Mouse (Mus musculus) kidney, adult 2 months (tissue): ENCODE data around the gene Sqstm1. TPM values are rescaled to one million over a fixed set of nuclear protein-coding genes. Genes with fewer than 3 reads are reported as not detected.

ENCODE experiments used
- DNase-seq: peaks from one replicate; pipeline ENCODE4 v3.0.0; 2021
- H3K27ac ChIP-seq: fragments of 200-500 bp; 2 replicates; pipeline ENCODE4 v1.5.1; 2012; ENCODE audit warnings: low read depth, low read length, control low read depth, inconsistent platforms; ENCODE audit not compliant: insufficient read depth
- H3K27me3 ChIP-seq: fragments of 200-500 bp; replicated peaks from 2 replicates; pipeline ENCODE4 v1.6.1; 2012; ENCODE audit warnings: mild to moderate bottlenecking, moderate library complexity, low read length, inconsistent platforms; ENCODE audit not compliant: control insufficient read depth, insufficient read depth
- H3K36me3 ChIP-seq: fragments of 200-500 bp; 2 replicates; pipeline ENCODE4 v1.6.1; 2012; ENCODE audit warnings: mild to moderate bottlenecking, moderate library complexity, low read length, inconsistent platforms; ENCODE audit not compliant: control insufficient read depth, insufficient read depth
- H3K4me1 ChIP-seq: fragments of 200-500 bp; 2 replicates; pipeline ENCODE4 v1.6.1; 2011; ENCODE audit warnings: low read length; ENCODE audit not compliant: control insufficient read depth, insufficient read depth
- H3K4me3 ChIP-seq: fragments of 200-500 bp; 2 replicates; pipeline ENCODE4 v1.5.1; 2011; ENCODE audit warnings: mild to moderate bottlenecking, low read depth, low read length, control low read depth; ENCODE audit not compliant: insufficient read depth
- CTCF ChIP-seq: fragments of 200-500 bp; conservative IDR thresholded peaks from 2 replicates; pipeline ENCODE4 v1.5.1; 2011; ENCODE audit warnings: low read depth, mild to moderate bottlenecking, control low read depth, low read length, moderate library complexity, mixed read lengths; ENCODE audit not compliant: insufficient read depth, insufficient read length
- POLR2A ChIP-seq: fragments of 200-500 bp; IDR thresholded peaks from one replicate; pipeline ENCODE4 v1.6.1; 2011; ENCODE audit warnings: low read depth, low read length, control low read depth
- WGBS: fragments of 180-500 bp; shearing (Covaris S2); methylation state at CpG from one replicate; pipeline ENCODE4 v1.1.7; 2018; 5-methylcytosine and 5-hydroxymethylcytosine counted together
- polyA plus RNA-seq: library from polyadenylated mRNA; depleted of rRNA; stranded (reverse); fragments of >200 nt; gene quantifications from 2 replicates; pipeline ENCODE4 v1.2.3, GENCODE M21; 2012

The Sqstm1 gene
- polyA plus RNA-seq, 1 experiment, result 337 TPM

DNA sequence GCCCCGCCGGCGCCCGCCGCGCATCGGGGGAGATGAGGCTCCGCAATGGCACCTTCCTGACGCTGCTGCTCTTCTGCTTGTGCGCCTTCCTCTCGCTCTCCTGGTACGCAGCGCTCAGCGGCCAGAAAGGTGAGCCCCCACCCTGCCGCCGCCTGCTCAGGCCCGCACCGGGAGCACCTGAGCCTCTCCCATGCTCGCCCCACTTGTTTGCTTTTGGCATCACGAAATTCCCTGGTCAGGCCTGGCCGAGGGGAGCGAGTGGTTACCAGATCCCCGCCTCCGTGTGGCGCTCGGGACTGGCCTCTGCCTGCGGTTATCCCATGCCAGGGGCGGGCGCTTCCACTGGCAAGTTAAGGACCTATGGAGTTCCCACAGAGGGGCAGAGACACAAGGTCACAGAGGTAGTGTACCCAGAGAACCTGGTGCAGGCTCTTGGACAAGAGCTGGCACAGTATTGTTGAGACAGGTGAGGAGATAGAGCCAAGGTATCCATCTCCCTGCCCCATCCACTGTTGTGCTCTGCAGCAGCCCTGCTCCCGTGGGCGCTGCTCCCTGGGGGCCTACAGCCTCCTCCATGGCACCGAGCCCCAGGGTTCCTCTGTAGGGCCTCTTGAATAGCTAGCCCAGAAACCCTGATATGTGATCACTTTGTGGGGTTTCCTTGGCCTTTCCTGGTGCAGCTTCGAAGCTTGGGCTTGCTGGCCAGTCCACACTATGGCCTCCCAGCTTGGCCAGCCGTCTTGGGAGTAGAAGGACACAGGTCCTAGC is 15.2 kb upstream of the Sqstm1 start:
- no peaks in the 10 kb centered on the region; the same call in 1 of the 2 replicates for H3K36me3 ChIP-seq
- TF ChIP-seq POLR2A (no peak), CTCF (no peak)
- peak; percentile 69 for DNase-seq
- H3K27me3 ChIP-seq, result no peaks in the 10 kb centered on the region
- H3K4me3 ChIP-seq, result peak overlapping the region; percentile 89
- H3K4me1 ChIP-seq, result peaks cover 31% of the 10 kb centered on the region
- WGBS, result 2% methylated on average over 34 of the region's 34 CpGs
- H3K27ac ChIP-seq, result peak overlapping the region; percentile 80

DNA sequence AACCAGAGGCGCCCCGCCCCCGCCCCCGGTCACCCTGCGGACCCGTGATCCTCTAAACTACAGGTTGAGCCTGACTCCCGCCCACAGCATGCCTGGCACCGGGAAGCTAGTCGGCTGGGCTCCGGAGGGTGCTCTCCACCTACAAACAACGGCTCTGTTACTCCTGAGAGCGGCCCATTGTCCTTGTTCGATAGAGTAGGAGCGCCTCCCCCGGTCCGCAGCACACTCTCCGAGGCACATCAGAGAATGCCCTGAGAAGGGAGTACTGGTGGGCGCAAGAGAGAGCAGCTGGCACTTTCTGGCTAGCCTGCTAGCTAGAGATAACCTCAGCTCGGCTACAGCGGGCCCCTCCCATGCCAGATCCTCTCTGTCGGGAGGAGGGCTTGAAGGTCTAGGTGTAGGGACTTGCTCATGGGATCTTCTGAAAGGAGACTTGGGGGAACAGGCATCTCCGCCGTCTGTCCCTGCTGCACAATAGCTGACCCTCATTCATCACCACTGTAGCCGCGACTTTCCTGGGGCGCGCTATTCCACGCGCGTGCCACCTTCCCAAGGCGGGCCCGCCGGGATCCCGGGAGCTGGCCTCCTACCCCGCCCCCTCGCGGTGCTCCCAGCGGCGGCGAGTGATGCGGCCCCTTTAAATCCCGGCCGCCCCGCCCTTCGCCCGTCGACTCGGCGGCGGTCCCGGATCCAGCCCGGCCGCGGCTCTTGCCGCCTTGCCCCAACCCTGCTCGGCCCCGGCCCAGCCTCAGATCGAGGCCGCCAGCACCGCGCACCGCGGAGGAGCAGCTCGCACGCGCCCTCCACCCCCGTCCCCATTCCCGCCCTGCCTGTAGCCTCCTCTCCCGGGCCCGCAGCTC is 14.3 kb upstream of the Sqstm1 start:
- Histone ChIP-seq H3K4me1 (peaks cover 31% of the 10 kb centered on the region), H3K27ac (peak overlapping the region; percentile 80), H3K27me3 (no peaks in the 10 kb centered on the region), H3K4me3 (peak overlapping the region; percentile 89), H3K36me3 (no peaks in the 10 kb centered on the region)
- TF ChIP-seq POLR2A (no peak), CTCF (peak; percentile 37)
- 2% methylated on average over 66 of the region's 70 CpGs for WGBS
- peak; percentile 94 for DNase-seq

DNA sequence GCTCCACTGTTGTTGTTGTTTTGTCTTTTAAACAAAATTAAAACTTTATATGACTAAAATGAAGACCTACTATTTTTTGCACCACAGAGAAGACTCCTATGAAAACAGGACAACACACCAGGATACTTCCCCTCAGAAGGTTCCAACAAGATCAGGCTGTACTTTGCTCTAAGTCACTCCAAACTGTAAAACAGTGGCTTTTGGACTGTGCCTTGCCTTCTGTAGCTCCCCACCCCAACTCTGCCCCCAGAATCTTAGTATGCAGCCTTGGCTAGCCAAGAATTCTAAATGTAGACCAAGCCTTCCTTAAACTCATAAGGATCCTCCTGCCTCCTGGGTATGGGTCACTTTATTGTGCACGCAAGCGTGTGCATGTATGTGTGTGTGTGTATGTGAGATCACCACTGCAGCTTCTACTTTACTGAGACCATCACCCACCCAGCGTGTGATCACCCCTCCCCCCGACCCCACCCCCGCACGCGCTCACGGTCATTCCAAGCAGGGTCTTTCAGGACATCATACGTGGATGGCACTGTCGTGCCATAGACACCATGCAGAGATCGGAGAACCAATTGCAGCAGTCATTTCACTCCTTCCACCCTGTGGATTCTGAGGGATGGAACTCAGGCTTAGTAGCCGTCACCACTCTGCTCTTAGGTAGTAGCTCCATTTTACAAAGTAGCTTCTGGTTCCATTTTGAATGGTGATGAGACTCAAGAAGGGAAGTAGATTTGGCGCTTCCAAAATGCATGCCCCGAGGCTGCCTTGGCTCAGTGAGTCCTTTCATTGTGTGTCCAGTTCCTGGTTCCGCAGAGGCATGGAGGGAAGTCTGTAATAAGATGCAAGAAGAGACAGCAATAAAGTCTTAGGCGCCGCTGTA is 13.4 kb upstream of the Sqstm1 start:
- Histone ChIP-seq H3K4me3 (peak overlapping the region; percentile 89), H3K4me1 (peaks cover 28% of the 10 kb centered on the region), H3K27ac (peak overlapping the region; percentile 47), H3K27me3 (no peaks in the 10 kb centered on the region), H3K36me3 (no peaks in the 10 kb centered on the region)
- TF ChIP-seq POLR2A, result no peak
- TF ChIP-seq CTCF, result no peak
- peak; percentile 71 for DNase-seq
- 6% methylated on average over 17 of the region's 17 CpGs for WGBS

DNA sequence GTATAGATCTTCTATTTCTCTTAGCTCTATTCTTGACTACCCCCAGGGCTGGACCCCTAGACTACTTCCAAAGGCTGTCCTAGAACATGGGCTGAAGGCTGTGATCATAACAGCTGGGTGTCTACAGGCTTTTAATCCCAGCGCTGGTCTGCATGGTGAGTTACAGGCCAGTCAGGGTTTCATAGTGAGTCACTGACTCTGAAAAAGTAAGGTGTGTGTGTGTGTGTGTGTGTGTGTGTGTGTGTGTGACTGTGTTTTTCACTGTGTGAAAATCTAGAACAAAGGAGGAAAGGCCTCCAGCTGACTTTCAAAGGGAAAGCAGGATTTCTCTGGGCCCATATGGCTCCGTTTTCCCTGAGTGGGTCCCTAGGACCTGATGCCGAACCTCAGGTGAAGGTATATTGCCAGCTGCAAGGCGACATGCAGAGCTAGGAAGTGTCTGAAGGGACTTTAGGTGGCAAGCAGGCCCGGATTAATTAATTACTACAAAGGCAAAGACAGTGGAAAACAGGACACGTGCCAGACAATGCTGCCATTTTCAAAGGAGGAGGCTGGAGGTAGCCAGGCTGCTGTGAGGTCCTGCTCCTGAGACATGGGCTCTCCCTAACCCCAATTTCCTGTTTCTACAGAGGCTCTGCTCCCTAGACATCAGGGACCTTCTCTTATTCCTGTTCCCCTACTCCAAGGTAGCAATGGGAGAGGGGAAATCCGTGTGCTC is 12.1 kb upstream of the Sqstm1 start:
- peak overlapping the region; percentile 33; the same call in 1 of the 2 replicates for H3K4me3 ChIP-seq
- WGBS, result 39% methylated on average over 7 of the region's 7 CpGs
- H3K36me3 ChIP-seq, result no peaks in the 10 kb centered on the region
- peak overlapping the region; percentile 96 for H3K27ac ChIP-seq
- peaks cover 15% of the 10 kb centered on the region for H3K4me1 ChIP-seq
- TF ChIP-seq CTCF, result no peak
- no peak for TF ChIP-seq POLR2A
- peak; percentile 83 for DNase-seq
- no peaks in the 10 kb centered on the region for H3K27me3 ChIP-seq

DNA sequence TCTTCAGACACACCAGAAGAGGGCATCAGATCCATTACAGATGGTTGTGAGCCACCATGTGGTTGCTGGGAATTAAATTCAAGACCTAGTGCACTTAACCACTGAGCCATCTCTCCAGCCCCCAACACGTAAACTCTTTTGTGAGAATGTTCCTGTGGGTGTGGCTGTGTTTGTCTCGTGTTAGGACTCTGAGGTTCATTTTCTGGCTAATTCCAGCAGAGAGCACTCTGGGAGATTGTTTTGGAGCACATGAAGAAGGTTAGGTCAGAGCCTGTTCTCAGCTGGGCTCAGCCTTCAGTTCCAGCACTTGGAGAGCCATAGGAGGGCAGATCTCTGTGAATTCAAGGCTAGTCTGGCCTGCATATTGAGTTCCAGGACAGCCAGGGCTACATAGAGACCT is 9.2 kb upstream of the Sqstm1 start:
- TF ChIP-seq CTCF, result no peak
- TF ChIP-seq POLR2A, result no peak
- no peak for DNase-seq
- H3K36me3 ChIP-seq, result no peaks in the 10 kb centered on the region

DNA sequence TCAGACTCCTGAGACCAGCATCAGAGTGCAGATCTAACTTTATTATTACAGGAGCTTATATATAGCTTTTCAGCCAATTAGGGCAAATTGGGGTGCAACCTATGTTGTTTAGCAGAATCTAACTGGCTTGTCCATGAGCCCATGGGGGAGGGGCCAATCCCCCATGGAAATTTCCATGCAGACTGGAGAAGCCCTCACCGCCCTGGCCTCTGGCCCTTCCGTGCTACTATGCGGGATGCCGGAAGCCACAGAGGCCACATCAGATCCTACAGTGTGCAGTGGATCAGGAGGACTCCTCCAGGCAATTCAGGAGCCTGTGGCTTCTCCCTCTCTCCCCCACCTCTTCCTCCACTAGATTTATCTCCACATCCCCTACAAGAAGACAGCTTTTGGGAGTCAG is 7.2 kb upstream of the Sqstm1 start:
- no peak for TF ChIP-seq CTCF
- TF ChIP-seq POLR2A, result no peak
- Histone ChIP-seq H3K27ac (no peak overlapping the region), H3K36me3 (no peaks in the 10 kb centered on the region), H3K4me1 (peaks cover 8% of the 10 kb centered on the region), H3K4me3 (no peak overlapping the region), H3K27me3 (no peaks in the 10 kb centered on the region)
- WGBS, result 23% methylated on average over 4 of the region's 4 CpGs
- peak; percentile 72 for DNase-seq

More for the DNA sequence above, 9.2 kb upstream of the Sqstm1 start:
- Histone ChIP-seq H3K27ac (no peak overlapping the region), H3K4me3 (no peak overlapping the region), H3K4me1 (no peaks in the 10 kb centered on the region; the same call in 1 of the 2 replicates), H3K27me3 (no peaks in the 10 kb centered on the region)
- WGBS, result 36% methylated on average over 2 of the region's 2 CpGs
